Mouse (Mus musculus): ENCODE data around the gene Rpl37.

DNA sequence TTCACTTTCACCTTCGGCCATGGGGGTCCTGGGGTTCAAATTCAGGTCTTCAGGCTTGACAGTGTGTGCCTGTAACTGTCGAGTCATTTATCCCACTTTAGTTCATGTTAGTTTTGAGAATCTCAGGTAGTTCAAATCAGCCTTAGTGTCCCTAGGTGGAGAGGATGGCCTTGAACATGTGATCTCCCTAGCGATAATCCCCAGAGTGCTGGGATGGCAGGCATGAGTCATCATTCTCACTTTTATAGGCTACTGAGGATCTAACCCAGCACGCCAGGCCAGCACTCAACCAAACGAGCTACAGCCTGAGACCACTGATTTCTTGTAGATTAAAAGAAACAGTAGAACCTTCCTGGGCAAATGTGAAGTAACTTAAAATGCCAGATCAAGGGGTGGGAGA lies 25.6 kb downstream of the Rpl37 start:
- TF ChIP-seq CTCF (conservative IDR thresholded peaks at IDR 0.05; ENCODE audit: insufficient read depth, insufficient read length, low read depth, low read length): no peak
- TF ChIP-seq POLR2A (IDR thresholded peaks at IDR 0.05; ENCODE audit: low read depth, low read length): no peak

Measured in kidney, adult 2 months (tissue).